Mouse (Mus musculus) MEL (cell line): ENCODE measurements around the gene Trpc7. TPM values are rescaled to one million over a fixed set of nuclear protein-coding genes. Genes with fewer than 3 reads are reported as not detected.

Experiments used
- DNase-seq: peaks from one replicate; pipeline ENCODE4 v3.0.0; 2011; ENCODE audit warnings: low read depth, low spot score
- H3K27ac ChIP-seq: 2 replicates; pipeline ENCODE4 v1.5.1; 2012; ENCODE audit warnings: low read depth, mild to moderate bottlenecking, control low read depth, low read length, moderate library complexity; ENCODE audit not compliant: control insufficient read depth
- H3K27me3 ChIP-seq, 2 experiments: fragments of 150-350 bp in 1 of 2; sonication (generic) in 1 of 2; 2 replicates each; pipeline ENCODE4 v1.6.1; 2012; ENCODE audit warnings: low read length in 2 of 2, mild to moderate bottlenecking in 2 of 2, improper control_type of control experiment in 1 of 2, moderate library complexity in 1 of 2; ENCODE audit not compliant: insufficient read depth in 2 of 2, control insufficient read depth in 1 of 2
- H3K36me3 ChIP-seq, 2 experiments: 2 replicates each; pipeline ENCODE4 v1.6.1; 2012 to 2014; ENCODE audit warnings: low read length in 2 of 2, improper control_type of control experiment in 1 of 2, inconsistent platforms in 1 of 2, mild to moderate bottlenecking in 1 of 2; ENCODE audit not compliant: insufficient read depth in 2 of 2, control insufficient read depth in 1 of 2
- H3K4me1 ChIP-seq, 2 experiments: fragments of 150-350 bp in 1 of 2; sonication (generic) in 1 of 2; 2 replicates each; pipeline ENCODE4 v1.6.1; 2012; ENCODE audit warnings: low read length in 2 of 2, improper control_type of control experiment in 1 of 2, mild to moderate bottlenecking in 1 of 2; ENCODE audit not compliant: insufficient read depth in 2 of 2, control insufficient read depth in 1 of 2
- H3K4me3 ChIP-seq, 2 experiments: fragments of 150-350 bp in 1 of 2; sonication (generic) in 1 of 2; 2 replicates each; pipeline ENCODE4 v1.5.1; 2012; ENCODE audit warnings: low read depth in 2 of 2, low read length in 2 of 2, mild to moderate bottlenecking in 2 of 2, moderate library complexity in 2 of 2, control low read depth in 1 of 2, improper control_type of control experiment in 1 of 2; ENCODE audit not compliant: control insufficient read depth in 1 of 2, insufficient read depth in 1 of 2
- H3K79me2 ChIP-seq: 2 replicates; pipeline ENCODE4 v1.6.1; 2012; ENCODE audit warnings: mild to moderate bottlenecking, low read length, moderate library complexity; ENCODE audit not compliant: control insufficient read depth, poor library complexity, insufficient read depth
- H3K9ac ChIP-seq: 2 replicates; pipeline ENCODE4 v1.6.1; 2012; ENCODE audit warnings: low read depth, mild to moderate bottlenecking, control low read depth, low read length, moderate library complexity; ENCODE audit not compliant: control insufficient read depth, poor library complexity, severe bottlenecking
- H3K9me3 ChIP-seq: fragments of 150-350 bp; sonication (generic); replicated peaks from 2 replicates; pipeline ENCODE4 v1.6.1; 2012; ENCODE audit warnings: mild to moderate bottlenecking, low read length, improper control_type of control experiment, moderate library complexity; ENCODE audit not compliant: insufficient read depth
- CHD2 ChIP-seq: IDR thresholded peaks from 2 replicates; pipeline ENCODE4 v1.6.1; 2011; ENCODE audit warnings: low read length, improper control_type of control experiment
- CTCF ChIP-seq, 3 experiments: IDR thresholded peaks in 2 of 3; conservative IDR thresholded peaks in 1 of 3; 2 replicates each; pipeline ENCODE4 v1.5.1; 2011 to 2012; ENCODE audit warnings: low read length in 3 of 3, low read depth in 2 of 3, mild to moderate bottlenecking in 2 of 3, improper control_type of control experiment in 1 of 3, inconsistent platforms in 1 of 3, mixed read lengths in 1 of 3, moderate library complexity in 1 of 3; ENCODE audit not compliant: control insufficient read depth in 1 of 3, insufficient read depth in 1 of 3, poor library complexity in 1 of 3, severe bottlenecking in 1 of 3
- E2F4 ChIP-seq: IDR thresholded peaks from 2 replicates; pipeline ENCODE4 v1.6.1; 2011; ENCODE audit warnings: low read depth, low read length, improper control_type of control experiment, borderline replicate concordance
- ELF1 ChIP-seq: IDR thresholded peaks from 2 replicates; pipeline ENCODE4 v1.6.1; 2014; ENCODE audit warnings: low read depth, mild to moderate bottlenecking, inconsistent platforms, low read length, improper control_type of control experiment, moderate library complexity
- ETS1 ChIP-seq: IDR thresholded peaks from 2 replicates; pipeline ENCODE4 v1.6.1; 2012; ENCODE audit warnings: low read depth, mild to moderate bottlenecking, inconsistent platforms, low read length, improper control_type of control experiment, moderate library complexity
- GABPA ChIP-seq: IDR thresholded peaks from 2 replicates; pipeline ENCODE4 v1.6.1; 2012; ENCODE audit warnings: low read depth, mild to moderate bottlenecking, inconsistent platforms, low read length, improper control_type of control experiment, moderate library complexity
- GATA1 ChIP-seq: IDR thresholded peaks from 2 replicates; pipeline ENCODE4 v1.6.1; 2011; ENCODE audit warnings: low read depth, low read length, improper control_type of control experiment
- KAT2A ChIP-seq: conservative IDR thresholded peaks from 2 replicates; pipeline ENCODE4 v1.6.1; 2012; ENCODE audit warnings: low read depth, low read length, improper control_type of control experiment, inconsistent platforms
- MAFK ChIP-seq: IDR thresholded peaks from 2 replicates; pipeline ENCODE4 v1.6.1; 2011; ENCODE audit warnings: low read depth, mild to moderate bottlenecking, low read length, improper control_type of control experiment, borderline replicate concordance
- MXI1 ChIP-seq: IDR thresholded peaks from 2 replicates; pipeline ENCODE4 v1.6.1; 2011; ENCODE audit warnings: mild to moderate bottlenecking, low read depth, low read length, improper control_type of control experiment
- NELFE ChIP-seq: IDR thresholded peaks from 2 replicates; pipeline ENCODE4 v1.6.1; 2011; ENCODE audit warnings: low read depth, low read length, improper control_type of control experiment
- NRF1 ChIP-seq: IDR thresholded peaks from 2 replicates; pipeline ENCODE4 v1.6.1; 2014; ENCODE audit warnings: low read depth, mild to moderate bottlenecking, inconsistent platforms, low read length, improper control_type of control experiment, moderate library complexity; ENCODE audit not compliant: poor library complexity, insufficient read depth, severe bottlenecking
- POLR2A ChIP-seq, 2 experiments: IDR thresholded peaks; 2 replicates each; pipeline ENCODE4 v1.6.1; 2011 to 2012; ENCODE audit warnings: low read length in 2 of 2, mild to moderate bottlenecking in 2 of 2, control low read depth in 1 of 2, improper control_type of control experiment in 1 of 2, low read depth in 1 of 2, moderate library complexity in 1 of 2; ENCODE audit not compliant: control insufficient read depth in 1 of 2, insufficient read depth in 1 of 2, poor library complexity in 1 of 2
- POLR2AphosphoS2 ChIP-seq: IDR thresholded peaks from 2 replicates; pipeline ENCODE4 v1.6.1; 2011; ENCODE audit warnings: low read length, improper control_type of control experiment
- POLR2AphosphoS5 ChIP-seq: IDR thresholded peaks from 2 replicates; pipeline ENCODE4 v1.6.1; 2012; ENCODE audit warnings: low read depth, borderline replicate concordance, mild to moderate bottlenecking, inconsistent platforms, low read length, moderate library complexity, mixed read lengths
- RAD21 ChIP-seq: IDR thresholded peaks from 2 replicates; pipeline ENCODE4 v1.6.1; 2011; ENCODE audit warnings: mild to moderate bottlenecking, low read depth, low read length, improper control_type of control experiment
- RCOR1 ChIP-seq: IDR thresholded peaks from 2 replicates; pipeline ENCODE4 v1.6.1; 2012; ENCODE audit warnings: low read depth, mild to moderate bottlenecking, inconsistent platforms, low read length, improper control_type of control experiment
- SIN3A ChIP-seq: IDR thresholded peaks from 2 replicates; pipeline ENCODE4 v1.6.1; 2012; ENCODE audit warnings: low read length, improper control_type of control experiment, inconsistent platforms
- TBP ChIP-seq: IDR thresholded peaks from 2 replicates; pipeline ENCODE4 v1.8.0; 2011; ENCODE audit warnings: low read depth, low read length, improper control_type of control experiment
- TCF12 ChIP-seq: IDR thresholded peaks from 2 replicates; pipeline ENCODE4 v1.6.1; 2014; ENCODE audit warnings: low read depth, mild to moderate bottlenecking, inconsistent platforms, low read length, improper control_type of control experiment, moderate library complexity
- UBTF ChIP-seq: IDR thresholded peaks from 2 replicates; pipeline ENCODE4 v1.6.1; 2012; ENCODE audit warnings: low read depth, mild to moderate bottlenecking, inconsistent platforms, low read length, improper control_type of control experiment, moderate library complexity, borderline replicate concordance; ENCODE audit not compliant: insufficient read depth
- USF1 ChIP-seq: IDR thresholded peaks from 2 replicates; pipeline ENCODE4 v1.6.1; 2014; ENCODE audit warnings: low read depth, mild to moderate bottlenecking, inconsistent platforms, low read length, improper control_type of control experiment, moderate library complexity
- USF2 ChIP-seq, 2 experiments: IDR thresholded peaks; 2 replicates each; pipeline ENCODE4 v1.6.1; 2011 to 2012; ENCODE audit warnings: improper control_type of control experiment in 2 of 2, low read length in 2 of 2, borderline replicate concordance in 1 of 2, inconsistent platforms in 1 of 2, low read depth in 1 of 2, mild to moderate bottlenecking in 1 of 2; ENCODE audit not compliant: insufficient read depth in 1 of 2
- ZKSCAN1 ChIP-seq: IDR thresholded peaks from 2 replicates; pipeline ENCODE4 v1.6.1; 2012; ENCODE audit warnings: low read depth, mild to moderate bottlenecking, inconsistent platforms, low read length, improper control_type of control experiment, moderate library complexity
- ZMIZ1 ChIP-seq: IDR thresholded peaks from 2 replicates; pipeline ENCODE4 v1.6.1; 2012; ENCODE audit warnings: low read depth, mild to moderate bottlenecking, inconsistent platforms, low read length, improper control_type of control experiment, moderate library complexity
- ZNF384 ChIP-seq: IDR thresholded peaks from 2 replicates; pipeline ENCODE4 v1.6.1; 2012; ENCODE audit warnings: low read depth, mild to moderate bottlenecking, inconsistent platforms, low read length, improper control_type of control experiment
- polyA plus RNA-seq, 2 experiments: library from polyadenylated mRNA; stranded (reverse) in 1 of 2; unstranded in 1 of 2; fragments of >175 nt in 1 of 2; fragments of >200 nt in 1 of 2; gene quantifications; 2 replicates each; pipeline versions ENCODE4 v1.2.1 to v1.2.4; 2012; ENCODE audit warnings: low replicate concordance in 2 of 2, low read depth in 1 of 2; ENCODE audit not compliant: insufficient read length in 2 of 2, insufficient read depth in 1 of 2, missing spikeins in 1 of 2
- total RNA-seq: library from RNA; depleted of rRNA; stranded (reverse); fragments of 300-350 nt; gene quantifications from 2 replicates; pipeline ENCODE4 v1.2.3, GENCODE M21; 2012

Gene Trpc7
- total and polyA plus RNA-seq, 3 experiments = not detected

GRCm38 (mm10) chr13:56795501-56795900 is 100.3 kb downstream of the Trpc7 start:
- H3K27me3 ChIP-seq = no peaks in the 10 kb centered on the region
- TF ChIP-seq POLR2A (IDR thresholded peaks at IDR 0.05; ENCODE audit: control insufficient read depth in 1 of 2, insufficient read depth in 1 of 2, low read depth in 1 of 2, low read length in 2 of 2, poor library complexity in 1 of 2) = no peak
- no peak for TF ChIP-seq ZNF384
- TF ChIP-seq USF1 = no peak
- no peak for TF ChIP-seq TCF12
- no peak for TF ChIP-seq NRF1
- TF ChIP-seq ZMIZ1 = no peak
- TF ChIP-seq E2F4 = no peak
- no peak for TF ChIP-seq CTCF (IDR thresholded peaks at IDR 0.05 in 2 of 3, conservative IDR thresholded peaks at IDR 0.05 in 1 of 3; ENCODE audit: control insufficient read depth in 1 of 3, insufficient read depth in 1 of 3, low read depth in 2 of 3, low read length in 3 of 3, poor library complexity in 1 of 3, severe bottlenecking in 1 of 3)
- TF ChIP-seq ZKSCAN1 = no peak
- no peak for TF ChIP-seq KAT2A
- no peak for TF ChIP-seq TBP
- no peak for TF ChIP-seq CHD2
- TF ChIP-seq MAFK = no peak
- no peak for TF ChIP-seq GABPA
- no peak for TF ChIP-seq UBTF
- TF ChIP-seq GATA1 = no peak
- TF ChIP-seq USF2 (IDR thresholded peaks at IDR 0.05; ENCODE audit: borderline replicate concordance in 1 of 2, insufficient read depth in 1 of 2, low read depth in 1 of 2, low read length in 2 of 2) = no peak
- TF ChIP-seq, all 39 proteins: peak for 0
- Histone ChIP-seq H3K9me3 (no peaks in the 10 kb centered on the region), H3K4me3 (no peak overlapping the region), H3K4me1 (no peaks in the 10 kb centered on the region), H3K9ac (no peak overlapping the region), H3K36me3 (no peaks in the 10 kb centered on the region), H3K27ac (no peak overlapping the region), H3K79me2 (no peaks in the 10 kb centered on the region)
- no peak for DNase-seq

GRCm38 (mm10) chr13:56794441-56794840 is 101.4 kb downstream of the Trpc7 start:
- Histone ChIP-seq H3K27me3 (no peaks in the 10 kb centered on the region), H3K36me3 (no peaks in the 10 kb centered on the region), H3K79me2 (no peaks in the 10 kb centered on the region), H3K4me3 (no peak overlapping the region), H3K9me3 (no peaks in the 10 kb centered on the region), H3K4me1 (no peaks in the 10 kb centered on the region), H3K9ac (no peak overlapping the region), H3K27ac (no peak overlapping the region)
- no peak for DNase-seq
- TF ChIP-seq POLR2AphosphoS5 = no peak
- TF ChIP-seq CTCF (IDR thresholded peaks at IDR 0.05 in 2 of 3, conservative IDR thresholded peaks at IDR 0.05 in 1 of 3; ENCODE audit: control insufficient read depth in 1 of 3, insufficient read depth in 1 of 3, low read depth in 2 of 3, low read length in 3 of 3, poor library complexity in 1 of 3, severe bottlenecking in 1 of 3) = no peak
- no peak for TF ChIP-seq ETS1
- no peak for TF ChIP-seq RCOR1
- no peak for TF ChIP-seq POLR2AphosphoS2
- no peak for TF ChIP-seq GATA1
- TF ChIP-seq ZNF384 = no peak
- no peak for TF ChIP-seq TBP
- TF ChIP-seq SIN3A = no peak
- TF ChIP-seq RAD21 = no peak
- no peak for TF ChIP-seq UBTF
- TF ChIP-seq NELFE = no peak
- TF ChIP-seq MXI1 = no peak
- TF ChIP-seq POLR2A (IDR thresholded peaks at IDR 0.05; ENCODE audit: control insufficient read depth in 1 of 2, insufficient read depth in 1 of 2, low read depth in 1 of 2, low read length in 2 of 2, poor library complexity in 1 of 2) = no peak
- TF ChIP-seq USF2 (IDR thresholded peaks at IDR 0.05; ENCODE audit: borderline replicate concordance in 1 of 2, insufficient read depth in 1 of 2, low read depth in 1 of 2, low read length in 2 of 2) = no peak
- no peak for TF ChIP-seq ZKSCAN1
- TF ChIP-seq MAFK = no peak
- TF ChIP-seq ELF1 = no peak
